Mouse (Mus musculus): Measurements from ENCODE around the gene Htr2c. TPM values are rescaled to one million over a fixed set of nuclear protein-coding genes. Genes with fewer than 3 reads are reported as not detected.

Gene Htr2c
- total and polyA plus RNA-seq, 2 experiments from 2014 or later = 12.6 to 26.0 TPM

- ATAC-seq (ENCODE audit: low FRiP score) = no peak
- Histone ChIP-seq H3K27ac (ENCODE audit: low read depth, low read length) (no peak overlapping the region), H3K4me1 (ENCODE audit: insufficient read depth, low read length) (no peaks in the 10 kb centered on the region), H3K9ac (replicated peaks; ENCODE audit: low read length, poor library complexity, severe bottlenecking) (no peak overlapping the region), H3K36me3 (ENCODE audit: insufficient read depth, low read length) (no peaks in the 10 kb centered on the region), H3K4me3 (ENCODE audit: low read depth, low read length) (peak overlapping the region; percentile 16; the same call in 1 of the 2 replicates), H3K4me2 (ENCODE audit: low read depth, low read length, poor library complexity, severe bottlenecking) (peak overlapping the region; percentile 33), H3K9me3 (ENCODE audit: low read length) (no peaks in the 10 kb centered on the region), H3K27me3 (ENCODE audit: insufficient read depth, low read length) (peaks cover 4% of the 10 kb centered on the region; the same call in 1 of the 2 replicates)
- WGBS = 24% methylated on average over 10 of the region's 10 CpGs
- DNase-seq (ENCODE audit: low spot score) = peak; percentile 24
- peak; percentile 31 for TF ChIP-seq CTCF (IDR thresholded peaks at IDR 0.05)
Observed at GRCm38 (mm10) chrX:146959960-146960359, 2.4 kb upstream of the Htr2c start.

- H3K4me3 ChIP-seq (ENCODE audit: low read depth, low read length) = peak overlapping the region; percentile 49
- peak overlapping the region; percentile 46; the same call in 1 of the 2 replicates for H3K9ac ChIP-seq (replicated peaks; ENCODE audit: low read length, poor library complexity, severe bottlenecking)
- H3K4me2 ChIP-seq (ENCODE audit: low read depth, low read length, poor library complexity, severe bottlenecking) = peak overlapping the region; percentile 57
- H3K9me3 ChIP-seq (ENCODE audit: low read length) = no peaks in the 10 kb centered on the region
- TF ChIP-seq CTCF (IDR thresholded peaks at IDR 0.05) = no peak
- peaks cover 4% of the 10 kb centered on the region; the same call in 1 of the 2 replicates for H3K27me3 ChIP-seq (ENCODE audit: insufficient read depth, low read length)
- peak; percentile 59; the same call in 1 of the 2 replicates for ATAC-seq (ENCODE audit: low FRiP score)
- 22% methylated on average over 36 of the region's 37 CpGs for WGBS
- 0 out of 2 replicates have a peak overlapping the region, but pooled peaks have one; percentile 38 for H3K27ac ChIP-seq (ENCODE audit: low read depth, low read length)
- H3K4me1 ChIP-seq (ENCODE audit: insufficient read depth, low read length) = no peaks in the 10 kb centered on the region
- peak; percentile 12 for DNase-seq (ENCODE audit: low spot score)
- H3K36me3 ChIP-seq (ENCODE audit: insufficient read depth, low read length) = no peaks in the 10 kb centered on the region
Observed at GRCm38 (mm10) chrX:146962914-146963547, 718 bp downstream of the Htr2c start.

GRCm38 (mm10) chrX:146979931-146980330 is 17.6 kb downstream of the Htr2c start:
- 68% methylated on average over 5 of the region's 5 CpGs for WGBS
- H3K4me1 ChIP-seq (ENCODE audit: insufficient read depth, low read length) = no peaks in the 10 kb centered on the region
- no peaks in the 10 kb centered on the region for H3K9me3 ChIP-seq (ENCODE audit: low read length)
- no peaks in the 10 kb centered on the region for H3K27me3 ChIP-seq (ENCODE audit: insufficient read depth, low read length)
- H3K4me3 ChIP-seq (ENCODE audit: low read depth, low read length) = no peak overlapping the region
- no peak overlapping the region for H3K27ac ChIP-seq (ENCODE audit: low read depth, low read length)
- DNase-seq (ENCODE audit: low spot score) (peak; percentile 3), ATAC-seq (ENCODE audit: low FRiP score) (no peak)
- no peak overlapping the region for H3K4me2 ChIP-seq (ENCODE audit: low read depth, low read length, poor library complexity, severe bottlenecking)
- no peak overlapping the region for H3K9ac ChIP-seq (replicated peaks; ENCODE audit: low read length, poor library complexity, severe bottlenecking)
- no peaks in the 10 kb centered on the region for H3K36me3 ChIP-seq (ENCODE audit: insufficient read depth, low read length)
- TF ChIP-seq CTCF (IDR thresholded peaks at IDR 0.05) = peak; percentile 62

GRCm38 (mm10) chrX:147055730-147056129 is 93.4 kb downstream of the Htr2c start:
- H3K9me3 ChIP-seq (ENCODE audit: low read length) = no peaks in the 10 kb centered on the region
- peak; percentile 55 for TF ChIP-seq CTCF (IDR thresholded peaks at IDR 0.05)
- no peak overlapping the region for H3K4me3 ChIP-seq (ENCODE audit: low read depth, low read length)
- ATAC-seq (ENCODE audit: low FRiP score) = no peak
- no peaks in the 10 kb centered on the region for H3K27me3 ChIP-seq (ENCODE audit: insufficient read depth, low read length)
- H3K9ac ChIP-seq (replicated peaks; ENCODE audit: low read length, poor library complexity, severe bottlenecking) = no peak overlapping the region
- no peak overlapping the region for H3K27ac ChIP-seq (ENCODE audit: low read depth, low read length)
- H3K4me1 ChIP-seq (ENCODE audit: insufficient read depth, low read length) = no peaks in the 10 kb centered on the region
- H3K36me3 ChIP-seq (ENCODE audit: insufficient read depth, low read length) = no peaks in the 10 kb centered on the region
- DNase-seq (ENCODE audit: low spot score) = peak; percentile 53
- 24% methylated on average over 3 of the region's 3 CpGs for WGBS
- no peak overlapping the region for H3K4me2 ChIP-seq (ENCODE audit: low read depth, low read length, poor library complexity, severe bottlenecking)

GRCm38 (mm10) chrX:147071622-147072021 is 109.3 kb downstream of the Htr2c start:
- ATAC-seq (ENCODE audit: low FRiP score) (no peak), DNase-seq (ENCODE audit: low spot score) (no peak)
- Histone ChIP-seq H3K4me2 (ENCODE audit: low read depth, low read length, poor library complexity, severe bottlenecking) (no peak overlapping the region), H3K4me3 (ENCODE audit: low read depth, low read length) (no peak overlapping the region), H3K36me3 (ENCODE audit: insufficient read depth, low read length) (no peaks in the 10 kb centered on the region), H3K9me3 (ENCODE audit: low read length) (no peaks in the 10 kb centered on the region), H3K4me1 (ENCODE audit: insufficient read depth, low read length) (no peaks in the 10 kb centered on the region), H3K27ac (ENCODE audit: low read depth, low read length) (no peak overlapping the region), H3K9ac (replicated peaks; ENCODE audit: low read length, poor library complexity, severe bottlenecking) (no peak overlapping the region), H3K27me3 (ENCODE audit: insufficient read depth, low read length) (no peaks in the 10 kb centered on the region)
- TF ChIP-seq CTCF (IDR thresholded peaks at IDR 0.05) = peak; percentile 54

GRCm38 (mm10) chrX:147119155-147119554 is 156.8 kb downstream of the Htr2c start:
- DNase-seq (ENCODE audit: low spot score) (no peak), ATAC-seq (ENCODE audit: low FRiP score) (no peak)
- Histone ChIP-seq H3K36me3 (ENCODE audit: insufficient read depth, low read length) (no peaks in the 10 kb centered on the region), H3K9ac (replicated peaks; ENCODE audit: low read length, poor library complexity, severe bottlenecking) (no peak overlapping the region), H3K4me3 (ENCODE audit: low read depth, low read length) (no peak overlapping the region), H3K4me2 (ENCODE audit: low read depth, low read length, poor library complexity, severe bottlenecking) (no peak overlapping the region), H3K27me3 (ENCODE audit: insufficient read depth, low read length) (no peaks in the 10 kb centered on the region), H3K4me1 (ENCODE audit: insufficient read depth, low read length) (no peaks in the 10 kb centered on the region), H3K9me3 (ENCODE audit: low read length) (no peaks in the 10 kb centered on the region), H3K27ac (ENCODE audit: low read depth, low read length) (no peak overlapping the region)
- 47% methylated on average over 1 of the region's 1 CpGs for WGBS
- TF ChIP-seq CTCF (IDR thresholded peaks at IDR 0.05) = peak; percentile 37
